Mouse (Mus musculus): ENCODE data around the gene Upk3b.

DNA sequence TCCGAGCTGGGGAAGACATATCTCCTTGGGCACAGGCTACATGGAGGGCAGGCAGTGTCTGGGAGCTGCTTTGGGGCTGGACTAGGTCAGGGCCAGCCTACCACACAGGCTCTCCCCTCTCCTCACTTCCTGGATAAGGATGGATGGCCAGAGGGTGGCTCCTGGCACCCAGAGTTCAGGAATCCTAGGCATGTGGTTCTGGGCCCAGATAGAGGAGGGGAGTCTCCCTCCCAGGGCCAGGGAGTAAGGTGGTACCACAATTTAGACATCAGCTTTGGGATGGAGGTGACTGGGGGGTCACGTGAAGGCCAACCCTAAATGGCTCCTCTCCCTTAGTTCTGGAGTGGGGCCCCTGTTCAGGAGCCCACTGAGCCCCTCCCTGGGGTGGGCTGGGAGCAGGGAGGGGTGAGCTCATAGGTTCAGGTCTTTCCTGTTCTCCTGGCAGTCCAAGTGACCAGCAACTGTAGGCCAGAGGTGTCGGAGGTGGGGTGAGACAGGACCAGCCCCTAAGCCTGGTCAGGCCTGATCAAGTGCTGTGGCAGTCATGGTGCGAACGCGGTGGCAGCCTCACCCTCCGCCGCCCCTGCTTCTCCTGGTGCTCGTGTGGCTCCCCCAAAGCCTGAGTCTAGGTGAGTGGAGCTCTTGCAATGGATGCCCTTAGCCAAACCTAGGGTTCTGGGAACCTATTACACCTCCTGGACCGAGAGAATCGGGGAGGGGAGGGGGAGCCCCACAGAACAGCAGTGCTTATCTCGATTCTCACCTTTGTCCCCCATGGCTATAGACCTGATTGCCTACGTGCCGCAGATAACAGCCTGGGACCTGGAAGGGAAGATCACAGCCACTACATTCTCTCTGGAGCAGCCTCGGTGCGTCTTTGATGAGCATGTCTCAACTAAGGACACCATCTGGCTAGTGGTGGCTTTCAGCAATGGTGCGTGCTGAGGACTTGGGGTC, at the start of gene Upk3b:
- TF ChIP-seq GATA1 (IDR thresholded peaks at IDR 0.05; ENCODE audit: low read length), result no peak
- no peak for TF ChIP-seq TAL1 (IDR thresholded peaks at IDR 0.05; ENCODE audit: low read length)

Data from erythroblast, embryonic 14.5 days (primary cell).